Mouse (Mus musculus) G1E (cell line): ENCODE results near the gene Txndc9.

Experiments
- CTCF ChIP-seq: IDR thresholded peaks from 2 replicates; pipeline ENCODE4 v1.5.1; 2012; ENCODE audit warnings: low read depth, low read length, inconsistent platforms, mixed read lengths
- GATA1 ChIP-seq: IDR thresholded peaks from 2 replicates; pipeline ENCODE4 v1.6.1; 2012; ENCODE audit warnings: borderline replicate concordance, low read length, inconsistent platforms, mixed read lengths
- POLR2AphosphoS5 ChIP-seq: IDR thresholded peaks from 2 replicates; pipeline ENCODE4 v1.6.1; 2012; ENCODE audit warnings: low read depth, low read length, inconsistent platforms; ENCODE audit not compliant: insufficient replicate concordance

DNA sequence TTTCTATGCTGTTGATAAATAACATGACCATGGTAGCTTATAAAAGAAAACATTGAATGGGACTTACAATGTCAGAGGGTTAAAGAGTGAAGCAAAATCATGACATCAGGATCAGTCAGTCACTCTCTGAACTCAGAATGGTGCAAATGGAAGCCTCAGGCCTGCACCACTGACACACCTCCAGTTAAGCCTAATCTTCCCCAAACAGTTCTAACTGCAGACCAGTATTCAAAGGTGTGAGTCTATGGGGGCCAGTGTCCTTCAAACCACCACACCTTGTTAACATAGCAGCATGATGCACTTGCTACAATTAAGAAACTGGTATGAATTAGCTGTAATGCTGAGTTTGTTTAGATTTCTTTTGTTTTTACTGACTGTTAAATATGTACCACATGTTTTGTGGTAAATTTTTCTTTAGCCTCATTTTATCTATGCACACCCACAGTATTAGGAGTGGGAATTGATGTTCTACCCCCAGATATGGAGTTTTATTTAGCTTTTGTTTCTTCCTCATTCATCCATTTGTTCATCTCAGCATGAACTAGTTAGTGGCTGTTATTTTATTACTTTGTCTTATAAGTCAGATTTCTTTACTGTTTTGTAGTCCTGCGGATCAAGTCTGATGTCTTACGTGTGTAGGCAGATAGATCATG lies 17.0 kb upstream of the Txndc9 start:
- TF ChIP-seq CTCF (no peak), POLR2AphosphoS5 (no peak), GATA1 (no peak)
